Mouse (Mus musculus) thymus, postnatal 14 days (tissue): ENCODE data around the gene Timmdc1.
A peak's percentile ranks its signal among the peaks of the same experiment; 100 is the strongest.

Experiments
- DNase-seq: peaks from one replicate; pipeline ENCODE4 v3.0.0; 2021

Gene Timmdc1

GRCm38 (mm10) chr16:38522129-38523084 lies at the start of gene Timmdc1:
Timmdc1 (minus strand) TSS chr16:38522663.
- peak; percentile 98 for DNase-seq

DNA sequence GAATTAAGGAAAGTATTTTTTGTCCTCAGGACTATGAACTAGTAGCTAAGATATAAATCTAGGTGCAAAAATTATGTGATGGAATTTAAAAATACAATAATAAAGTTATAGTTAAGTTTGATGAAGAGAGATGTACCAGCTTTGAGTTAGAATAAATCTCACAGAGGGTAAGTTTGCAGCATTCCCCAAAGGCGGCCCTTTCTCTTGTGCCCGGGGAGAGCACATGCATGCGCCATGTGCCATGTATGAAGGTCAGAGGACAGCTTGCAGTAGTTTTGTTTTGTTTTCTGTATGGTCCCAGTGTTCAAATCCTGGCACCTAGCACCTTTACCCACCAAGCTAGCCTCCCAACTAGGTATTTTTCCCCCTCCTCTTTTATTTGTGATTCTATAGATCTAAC lies 49.0 kb upstream of the Timmdc1 start:
- DNase-seq, result no peak

DNA sequence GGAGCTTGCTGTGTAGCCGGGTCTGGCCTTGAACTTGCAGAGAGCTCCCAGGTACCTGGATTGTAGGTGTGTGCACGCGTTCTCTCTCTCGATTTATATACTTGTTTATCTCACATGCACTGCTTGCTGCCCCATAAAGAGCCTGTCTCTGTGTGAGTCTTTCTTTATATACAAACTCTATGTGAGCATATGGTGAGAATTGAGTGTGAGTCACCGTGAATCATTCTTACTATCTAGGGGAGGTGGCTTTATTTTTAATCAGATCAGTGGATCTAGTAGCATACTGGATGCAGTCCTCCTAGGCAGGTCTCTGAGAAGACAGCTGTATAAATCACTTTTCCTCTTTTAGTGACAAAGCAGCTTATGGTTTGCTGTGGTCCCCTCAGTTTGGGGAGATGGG lies 45.7 kb upstream of the Timmdc1 start:
- no peak for DNase-seq

- no peak for DNase-seq
Observed at GRCm38 (mm10) chr16:38563516-38563915, 41.1 kb upstream of the Timmdc1 start.

DNA sequence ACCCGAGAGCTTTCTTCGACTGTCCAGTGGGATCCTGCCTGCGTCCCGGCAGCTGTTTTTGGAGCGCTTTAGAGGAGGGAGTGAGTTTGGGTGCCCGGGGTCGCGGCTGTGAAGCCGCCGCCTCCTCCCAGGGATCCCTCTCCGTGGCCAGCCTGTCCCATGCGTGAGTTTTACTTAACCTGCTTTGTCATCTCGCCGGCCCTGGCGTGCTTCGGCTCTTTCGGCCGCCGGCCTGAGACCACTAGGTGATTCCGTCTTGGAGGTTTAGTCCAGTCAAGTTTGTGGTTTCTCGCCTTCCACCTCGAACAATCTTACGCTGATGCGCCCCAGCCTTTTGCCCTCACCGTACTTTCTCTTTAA lies 40.5 kb upstream of the Timmdc1 start:
- no peak for DNase-seq

GRCm38 (mm10) chr16:38562131-38562967 lies 39.9 kb upstream of the Timmdc1 start:
- DNase-seq, result peak; percentile 96

- no peak for DNase-seq
Observed at GRCm38 (mm10) chr16:38558221-38558748, 35.8 kb upstream of the Timmdc1 start, which contains the start of gene Tmem39a. Tmem39a (plus strand) TSS chr16:38558698.

GRCm38 (mm10) chr16:38555988-38556387 lies 33.5 kb upstream of the Timmdc1 start:
- no peak for DNase-seq

GRCm38 (mm10) chr16:38549479-38550396 lies 27.3 kb upstream of the Timmdc1 start, which contains the start of gene Poglut1:
Poglut1 (minus strand) TSS chr16:38550258.
- peak; percentile 79 for DNase-seq

GRCm38 (mm10) chr16:38548000-38548399 lies 25.5 kb upstream of the Timmdc1 start:
- DNase-seq, result no peak

DNA sequence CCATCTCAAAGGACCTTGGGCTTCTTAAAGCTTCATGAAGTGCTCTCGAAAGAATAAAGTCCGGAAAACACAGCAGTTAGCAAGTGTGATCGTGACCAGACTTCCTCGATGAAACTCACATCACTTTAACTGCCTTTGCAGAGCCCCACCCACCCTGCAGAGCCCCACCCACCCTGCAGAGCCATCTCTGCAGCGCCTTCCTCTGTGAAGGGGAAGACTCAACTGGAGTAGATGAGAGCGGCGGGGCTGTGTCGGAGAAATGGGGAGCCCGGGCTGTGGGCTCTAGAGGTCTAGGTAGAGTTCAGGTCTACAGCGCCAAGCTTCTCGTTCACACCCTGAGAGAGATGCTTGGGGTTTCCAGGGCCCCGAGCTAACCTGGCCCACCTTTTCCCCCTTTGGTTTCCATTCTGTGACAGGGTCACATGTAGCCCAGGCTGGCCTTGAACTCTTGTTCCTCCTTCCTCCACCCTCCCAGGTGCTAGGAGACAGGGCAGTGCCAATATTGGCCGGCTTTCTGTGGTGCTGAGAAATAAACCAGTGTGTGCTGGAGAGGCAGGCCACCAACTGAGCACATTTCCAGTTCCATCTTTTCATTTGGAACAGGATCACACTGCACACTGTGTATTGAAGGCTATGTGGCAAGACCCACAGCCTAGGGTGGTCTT lies 16.4 kb upstream of the Timmdc1 start:
- no peak for DNase-seq

- peak; percentile 82 for DNase-seq
Observed at GRCm38 (mm10) chr16:38536544-38537146, 14.2 kb upstream of the Timmdc1 start.

- DNase-seq, result no peak
Observed at GRCm38 (mm10) chr16:38526264-38526663, 3.8 kb upstream of the Timmdc1 start.

DNA sequence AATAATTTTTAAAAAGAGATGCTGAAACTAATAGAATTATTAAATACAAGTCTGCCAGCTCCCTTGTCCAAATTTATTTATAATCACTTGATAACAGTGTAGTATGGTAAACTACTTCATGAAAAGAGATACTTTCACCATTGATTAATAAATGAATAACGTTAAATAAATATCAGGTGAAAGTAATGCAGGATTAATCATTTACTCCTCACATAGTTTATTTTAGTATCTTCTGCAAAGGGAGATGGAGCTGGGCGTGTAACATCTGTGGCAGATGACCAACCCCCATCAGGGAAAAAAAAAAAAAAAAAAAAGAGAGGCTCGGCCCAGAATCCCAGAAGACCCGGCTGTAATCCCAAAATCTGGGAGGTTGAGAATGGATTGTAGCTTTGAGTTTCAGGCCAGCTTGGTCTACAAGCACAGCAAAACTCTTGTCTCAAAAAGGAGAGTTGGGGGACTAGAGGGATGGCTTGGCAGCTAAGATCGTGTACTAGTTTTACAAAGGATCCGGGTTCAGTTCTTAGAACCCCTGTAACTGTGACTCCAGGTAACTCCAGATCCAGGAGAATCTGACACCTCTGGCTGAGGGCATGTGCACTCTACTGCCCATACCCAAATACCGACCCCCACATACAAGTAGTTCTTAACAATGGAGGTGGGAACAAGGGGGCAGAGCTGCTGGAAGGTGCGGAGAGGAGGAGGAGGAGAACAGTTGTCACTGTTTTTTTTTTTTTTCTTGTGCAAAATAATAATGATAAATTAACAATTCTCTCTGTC lies 1.1 kb downstream of the Timmdc1 start:
- DNase-seq, result no peak

- DNase-seq, result no peak
Observed at GRCm38 (mm10) chr16:38519140-38519539, 3.3 kb downstream of the Timmdc1 start.

GRCm38 (mm10) chr16:38510846-38511245 lies 11.6 kb downstream of the Timmdc1 start:
- no peak for DNase-seq

- peak; percentile 60 for DNase-seq
Observed at GRCm38 (mm10) chr16:38506041-38506634, 16.3 kb downstream of the Timmdc1 start.

GRCm38 (mm10) chr16:38503528-38503927 lies 18.9 kb downstream of the Timmdc1 start:
- DNase-seq, result no peak

- no peak for DNase-seq
Observed at GRCm38 (mm10) chr16:38502469-38502868, 20.0 kb downstream of the Timmdc1 start.

- DNase-seq, result no peak
Observed at GRCm38 (mm10) chr16:38496604-38497140, 25.8 kb downstream of the Timmdc1 start.
